Mouse (Mus musculus): Measurements from ENCODE around the gene Zfp948.
A peak's percentile ranks its signal among the peaks of the same experiment; 100 is the strongest.

Gene Zfp948

DNA sequence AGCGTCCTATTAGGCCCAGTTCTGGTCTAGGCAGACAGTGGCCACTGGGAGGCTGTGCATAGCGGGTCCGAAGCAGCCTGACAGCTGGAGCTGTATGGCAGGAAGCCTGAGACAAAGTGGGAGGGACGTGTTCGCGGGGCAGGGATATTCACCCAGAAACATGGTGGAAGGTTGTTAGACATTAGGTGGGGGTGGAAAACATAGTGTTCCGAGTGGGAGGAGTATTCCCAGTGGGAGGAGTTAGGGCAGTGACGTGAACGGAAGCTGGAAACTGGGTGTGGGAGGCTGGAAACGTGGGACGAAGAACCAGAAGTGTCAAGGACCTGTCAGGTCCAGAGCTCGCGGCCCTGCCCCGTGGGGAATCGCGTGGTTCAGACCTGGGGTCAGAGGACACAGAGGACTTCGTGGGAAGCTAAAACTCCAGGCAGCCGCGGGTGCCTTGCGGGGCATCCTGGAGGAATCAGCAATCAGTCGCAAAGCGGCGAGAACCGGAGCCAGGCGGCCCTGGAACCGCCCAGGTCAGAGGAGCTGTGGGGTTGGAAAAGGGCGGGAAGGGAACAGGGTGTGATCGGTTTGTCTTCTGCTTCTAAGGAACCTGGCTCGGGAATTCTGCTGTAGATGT, at the start of gene Zfp948:
TSS of gene Zfp948 (plus strand) at position 281 of the 622 bp plus-strand sequence.
- DNase-seq (ENCODE audit: low spot score) = peak; percentile 88

- DNase-seq (ENCODE audit: low spot score) = no peak
These were observed 49.6 kb upstream of the Zfp948 start for GRCm38 (mm10) chr17:21517130-21517671.

DNA sequence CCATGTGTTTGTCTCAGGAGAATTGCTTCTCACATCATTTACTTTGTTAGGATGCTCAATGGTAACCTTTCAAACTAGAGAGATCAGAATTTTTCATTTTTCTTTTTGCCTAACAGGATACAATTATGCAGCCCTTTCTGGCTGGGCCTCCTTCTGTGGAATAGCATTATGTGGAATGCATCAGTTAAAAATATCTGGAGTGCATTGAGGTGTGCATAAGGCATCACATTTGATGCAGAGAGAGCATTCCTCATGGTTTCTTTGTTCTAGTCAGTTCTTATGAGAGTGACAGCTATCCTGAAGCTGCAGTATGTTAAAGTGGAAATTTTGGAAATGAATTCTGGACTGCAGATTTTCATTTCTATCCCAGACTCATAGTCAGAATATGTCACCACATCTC, 40.5 kb upstream of the Zfp948 start:
- no peak for DNase-seq (ENCODE audit: low spot score)

DNA sequence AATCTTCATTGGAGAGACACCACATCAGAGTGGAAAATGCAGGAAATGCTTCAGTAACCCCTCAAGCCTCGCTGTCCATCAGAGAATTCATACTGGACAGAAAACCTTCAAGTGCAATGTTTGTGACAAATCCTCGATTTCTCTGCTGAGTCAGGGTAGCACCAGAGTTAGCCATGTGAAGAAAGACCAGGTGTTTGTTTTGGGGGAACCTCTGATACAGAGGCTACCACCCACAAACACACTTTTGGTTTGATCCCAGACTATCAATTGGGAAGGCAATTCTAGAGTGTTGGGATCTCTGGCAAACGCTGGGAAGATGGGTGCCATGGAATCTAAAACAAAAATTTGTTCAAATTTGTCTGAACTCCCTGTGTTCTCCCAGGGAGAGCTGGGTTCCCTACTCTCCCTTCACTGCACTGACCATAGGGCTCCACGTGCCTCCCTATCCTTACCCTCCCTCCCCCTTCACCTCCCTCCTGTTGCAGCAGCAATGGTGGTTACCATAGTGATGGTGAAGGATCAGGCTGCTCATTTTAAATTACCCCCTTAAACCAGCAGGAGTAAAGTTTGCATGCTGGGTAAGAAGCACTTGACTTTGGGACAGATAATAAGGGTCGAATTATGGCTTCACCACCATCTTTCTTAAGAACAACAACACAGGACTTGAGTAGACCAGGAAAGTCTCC, 36.0 kb upstream of the Zfp948 start:
- DNase-seq (ENCODE audit: low spot score) = no peak

GRCm38 (mm10) chr17:21531621-21532020, 35.2 kb upstream of the Zfp948 start:
- DNase-seq (ENCODE audit: low spot score) = no peak

- peak; percentile 80 for DNase-seq (ENCODE audit: low spot score)
These were observed 34.5 kb upstream of the Zfp948 start for GRCm38 (mm10) chr17:21532101-21532951.

DNA sequence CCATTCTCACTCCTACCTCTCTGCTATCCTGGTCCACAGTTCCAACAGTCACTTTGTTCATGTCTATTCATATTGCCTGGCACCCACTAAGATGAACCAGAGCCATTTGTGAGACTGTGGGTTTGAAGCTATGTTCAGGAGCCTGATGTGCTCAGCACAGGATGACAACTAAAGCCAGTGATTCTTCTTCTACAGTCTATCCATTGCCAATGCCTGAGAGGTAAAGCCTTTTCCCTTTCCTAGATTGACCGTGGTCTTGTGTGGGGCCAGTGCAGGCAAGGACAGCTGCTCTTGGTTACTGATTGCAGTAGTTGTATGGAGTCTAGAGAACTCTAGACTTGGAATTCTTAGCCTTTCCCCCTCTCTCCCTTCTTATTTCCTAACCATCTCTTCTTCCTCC, 32.8 kb upstream of the Zfp948 start:
- no peak for DNase-seq (ENCODE audit: low spot score)

GRCm38 (mm10) chr17:21534460-21535095, 32.2 kb upstream of the Zfp948 start:
- DNase-seq (ENCODE audit: low spot score) = peak; percentile 91

DNA sequence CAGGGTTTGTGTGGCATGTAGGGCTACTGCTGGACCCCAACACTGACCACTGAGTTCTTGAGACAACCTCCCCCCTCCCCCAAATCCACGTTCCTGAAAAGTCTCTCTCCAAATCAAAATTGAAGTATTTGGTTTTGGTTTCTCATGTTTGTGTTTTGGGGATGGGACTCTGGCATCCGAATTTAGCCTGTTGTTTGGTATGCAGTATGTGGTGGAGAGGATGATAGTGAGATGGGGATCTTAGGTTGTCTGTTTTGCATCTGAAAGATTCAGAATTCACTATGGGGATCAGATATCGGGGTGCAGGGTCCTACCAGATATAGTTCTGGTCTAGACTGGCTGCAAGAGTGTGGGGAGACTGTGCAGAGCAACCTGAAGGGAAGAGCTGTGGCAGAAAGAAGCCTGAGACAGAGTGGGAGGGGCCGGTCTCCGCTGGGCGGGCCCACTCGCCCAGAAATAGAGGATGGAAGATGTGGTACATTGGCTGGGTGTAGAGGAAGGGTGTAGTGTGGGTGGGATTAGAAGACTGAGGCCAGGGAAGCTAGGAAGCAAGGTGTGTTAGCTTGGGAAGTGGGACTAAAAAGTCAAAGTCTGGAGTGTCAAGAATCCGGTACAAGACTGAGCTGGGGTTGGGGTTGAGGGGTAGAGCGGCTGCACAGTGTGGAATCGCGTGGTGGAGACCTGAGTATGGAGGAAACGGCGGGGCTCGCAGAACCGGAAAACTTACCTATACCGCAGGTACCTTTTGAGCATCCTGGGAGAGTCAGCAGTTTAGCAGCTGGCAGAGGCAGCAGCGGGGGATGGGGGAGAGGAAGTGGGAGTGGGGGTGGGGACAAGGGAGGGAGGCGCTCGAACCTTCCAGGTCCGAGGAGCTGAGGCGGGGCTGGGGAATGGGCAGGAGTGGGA, 31.5 kb upstream of the Zfp948 start, which contains the start of gene Zfp52:
TSS of gene Zfp52 (plus strand) at position 444 of the 906 bp plus-strand sequence.
- peak; percentile 60 for DNase-seq (ENCODE audit: low spot score)

GRCm38 (mm10) chr17:21536096-21536495, 30.7 kb upstream of the Zfp948 start:
- no peak for DNase-seq (ENCODE audit: low spot score)

DNA sequence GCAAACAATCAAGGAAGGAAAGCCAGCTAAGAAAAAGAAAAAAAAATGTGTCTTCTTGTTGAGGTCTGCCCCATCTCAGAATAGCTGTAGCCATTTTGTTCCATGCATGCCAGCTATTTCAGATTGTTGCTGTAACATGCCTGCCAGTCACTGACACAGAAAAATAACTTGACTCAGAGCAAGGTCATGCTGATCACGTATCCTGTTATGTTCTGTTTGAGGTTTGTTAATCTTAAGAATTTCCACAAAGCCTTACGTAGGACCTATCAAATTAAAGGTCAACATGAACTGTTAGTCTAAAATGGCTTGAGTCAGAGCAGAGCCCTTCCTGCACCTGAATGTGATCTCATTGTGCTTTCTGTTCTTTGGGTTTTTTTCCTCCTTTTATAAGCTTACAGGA, 30.1 kb upstream of the Zfp948 start:
- no peak for DNase-seq (ENCODE audit: low spot score)

DNA sequence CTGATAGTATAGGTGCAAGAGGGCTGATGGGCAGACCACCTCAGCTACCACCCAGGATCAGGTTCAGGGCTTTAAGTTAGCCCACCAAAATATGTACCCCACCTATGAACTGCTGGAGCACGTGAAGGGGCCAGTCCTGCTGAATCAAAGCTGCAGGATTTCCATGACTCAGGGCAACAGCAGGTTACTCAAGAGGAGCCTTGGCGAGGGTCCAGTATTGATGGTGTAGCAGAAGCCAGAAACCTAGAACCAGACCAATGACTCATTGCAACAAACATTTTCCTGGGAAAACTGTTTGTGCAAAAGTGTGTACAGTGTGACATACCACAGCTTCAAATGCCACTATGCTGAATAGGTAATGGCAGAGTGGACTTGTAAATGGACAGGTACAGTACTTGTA, 9.0 kb upstream of the Zfp948 start:
- DNase-seq (ENCODE audit: low spot score) = no peak

GRCm38 (mm10) chr17:21566220-21566619, 588 bp upstream of the Zfp948 start:
- peak; percentile 76 for DNase-seq (ENCODE audit: low spot score)

DNA sequence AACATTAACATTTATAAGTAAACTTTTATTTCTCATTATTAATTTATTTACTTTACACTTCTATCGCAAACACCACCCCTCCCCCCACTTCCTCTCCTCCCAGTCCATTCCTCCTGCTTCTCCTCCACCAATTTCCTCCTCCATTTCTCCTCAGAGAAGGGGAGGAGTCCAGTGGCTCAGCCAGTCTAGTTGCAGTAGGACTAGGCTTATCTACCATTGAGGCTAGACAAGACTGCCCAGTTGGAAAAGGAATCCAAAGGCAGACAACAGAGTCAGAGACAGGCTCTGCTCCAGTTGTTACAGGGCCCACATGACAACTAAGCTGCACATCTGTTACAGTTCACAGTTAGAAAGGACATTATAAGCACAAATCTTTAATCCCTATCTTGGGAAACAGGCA, 888 bp downstream of the Zfp948 start:
- peak; percentile 38 for DNase-seq (ENCODE audit: low spot score)

DNA sequence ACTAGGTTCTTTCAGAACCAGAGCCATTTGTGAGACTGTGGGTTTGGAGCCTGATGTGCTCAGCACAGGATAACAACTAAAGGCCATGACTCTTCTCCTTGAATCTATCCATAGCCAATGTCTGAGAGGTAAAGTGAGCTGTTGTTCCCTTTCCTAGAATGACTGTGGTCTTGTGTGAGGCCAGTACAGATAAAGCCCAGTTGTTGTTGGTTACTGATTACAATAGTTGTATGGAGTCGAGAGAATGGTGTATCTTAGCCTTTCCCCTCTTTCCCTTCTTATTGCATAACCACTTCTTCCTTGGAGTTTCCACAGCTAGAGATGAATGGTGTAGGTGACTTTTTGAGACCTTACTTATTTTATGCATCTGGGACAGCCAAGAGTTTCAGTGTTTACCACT, 12.3 kb downstream of the Zfp948 start:
- DNase-seq (ENCODE audit: low spot score) = no peak

DNA sequence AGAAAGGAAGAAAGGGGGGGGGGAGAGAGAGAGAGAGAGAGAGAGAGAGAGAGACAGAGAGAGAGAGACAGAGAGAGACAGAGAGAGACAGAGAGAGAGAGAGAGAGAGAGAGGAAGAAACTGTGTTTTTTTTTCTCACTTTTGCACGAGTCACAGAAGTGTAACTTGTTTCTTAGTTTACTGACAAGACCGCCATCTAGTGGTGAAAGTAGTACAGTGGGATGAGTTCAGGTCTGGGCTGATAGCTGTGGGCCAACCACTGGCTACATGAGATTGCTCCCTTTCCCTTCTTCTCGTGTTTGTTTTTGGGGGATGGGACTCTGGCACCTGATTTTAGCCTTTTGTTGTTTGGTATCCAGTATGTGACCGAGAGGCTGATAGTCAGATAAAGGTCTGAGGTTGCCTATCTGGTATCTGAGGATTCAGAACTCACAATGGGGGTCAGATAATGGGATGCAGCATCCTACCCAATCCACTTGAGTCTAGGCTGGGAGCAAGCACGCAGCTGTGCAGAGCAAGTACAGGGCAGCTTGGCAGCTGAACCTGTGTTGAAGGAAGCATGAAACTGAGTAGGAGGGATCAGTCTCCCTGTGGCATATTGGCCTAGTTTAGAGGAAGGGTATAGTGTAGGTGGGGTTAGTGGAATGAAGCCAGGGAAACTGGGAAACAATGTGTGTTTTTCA, 12.8 kb downstream of the Zfp948 start:
- DNase-seq (ENCODE audit: low spot score) = peak; percentile 73

DNA sequence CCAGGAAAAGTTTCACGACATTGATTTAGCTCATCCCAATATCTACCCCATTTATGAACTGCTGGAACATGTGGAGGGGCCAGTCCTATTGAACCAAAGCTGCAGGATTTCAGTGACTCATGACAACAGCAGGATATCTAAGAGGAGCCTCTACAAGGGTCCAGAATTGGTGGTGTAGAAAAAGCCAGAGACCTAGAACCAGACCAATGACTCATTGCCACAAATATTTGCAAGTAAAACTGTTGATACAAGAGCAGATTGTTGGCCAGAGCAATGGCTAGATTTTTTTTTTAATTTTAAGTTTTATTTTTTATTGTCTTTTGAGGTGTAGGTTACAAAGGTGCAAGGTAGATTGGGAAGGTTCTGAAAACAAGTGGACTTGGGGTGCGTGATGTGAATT, 18.7 kb downstream of the Zfp948 start:
- no peak for DNase-seq (ENCODE audit: low spot score)

DNA sequence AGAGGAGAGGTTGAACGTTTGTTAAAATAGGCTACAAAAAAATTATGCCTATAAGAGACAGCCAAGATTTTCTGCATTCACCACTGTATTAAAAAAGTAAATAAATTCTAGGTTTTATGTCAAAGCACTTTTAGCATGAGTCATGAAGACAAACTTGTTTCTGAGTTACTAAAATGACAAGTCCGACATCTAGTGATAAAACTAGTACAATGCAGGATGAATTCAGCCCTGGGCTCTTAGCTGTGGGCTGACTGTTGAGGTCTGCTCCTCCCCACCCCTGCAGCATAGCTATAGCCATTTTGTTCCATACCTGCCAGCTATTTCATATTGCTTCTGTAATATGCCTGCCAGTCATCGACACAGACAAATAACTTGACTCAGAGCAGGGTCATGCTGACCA, 49.5 kb downstream of the Zfp948 start:
- DNase-seq (ENCODE audit: low spot score) = no peak

DNA sequence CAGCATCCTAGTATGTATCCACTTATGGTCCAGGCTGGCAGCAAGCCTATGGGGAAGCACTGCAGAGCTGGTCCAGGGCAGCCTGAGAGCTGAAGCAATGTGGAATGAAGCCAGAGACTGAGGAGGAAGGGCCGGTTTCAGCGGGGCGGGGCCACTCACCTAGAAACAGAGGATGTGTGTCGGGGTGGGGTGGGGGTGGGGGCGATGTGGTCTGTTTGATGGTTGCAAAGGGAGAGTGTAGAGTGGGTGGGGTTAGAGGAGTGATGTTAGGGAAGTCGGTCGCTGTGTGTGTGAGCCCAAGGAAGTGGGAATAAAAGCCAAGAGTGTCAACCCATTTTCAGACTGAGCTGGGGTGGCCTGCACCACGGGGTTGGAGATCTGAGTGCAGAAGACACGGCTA, 50.5 kb downstream of the Zfp948 start:
- DNase-seq (ENCODE audit: low spot score) = no peak

- DNase-seq (ENCODE audit: low spot score) = no peak
These were observed 56.8 kb downstream of the Zfp948 start for GRCm38 (mm10) chr17:21623647-21624046.
